Mouse (Mus musculus) forebrain, embryonic 16.5 days (tissue): ENCODE measurements around the gene Grk5. TPM values are rescaled to one million over a fixed set of nuclear protein-coding genes. Genes with fewer than 3 reads are reported as not detected.
A peak's percentile ranks its signal among the peaks of the same experiment; 100 is the strongest.

Source experiments
- ATAC-seq: fragments of 200-750 bp; cut with Nextera tagmentation; 2 replicates; pipeline ENCODE4 v1.8.0; 2017; ENCODE audit warnings: mild to moderate bottlenecking, moderate library complexity
- H3K27ac ChIP-seq: fragments of 300-500 bp; sonication (generic); 2 replicates; pipeline ENCODE4 v1.5.1; 2014; ENCODE audit warnings: low read length, control low read depth
- H3K27me3 ChIP-seq: fragments of 300-500 bp; sonication (generic); replicated peaks from 2 replicates; pipeline ENCODE4 v1.6.1; 2014; ENCODE audit warnings: low read length; ENCODE audit not compliant: control insufficient read depth, insufficient read depth
- H3K36me3 ChIP-seq: fragments of 300-500 bp; sonication (generic); 2 replicates; pipeline ENCODE4 v1.6.1; 2014; ENCODE audit not compliant: control insufficient read depth, insufficient read depth
- H3K4me1 ChIP-seq: fragments of 300-500 bp; sonication (generic); replicated peaks from 2 replicates; pipeline ENCODE4 v1.6.1; 2014; ENCODE audit warnings: low read length; ENCODE audit not compliant: control insufficient read depth, insufficient read depth
- H3K4me2 ChIP-seq: fragments of 300-500 bp; sonication (generic); 2 replicates; pipeline ENCODE4 v1.6.1; 2014; ENCODE audit warnings: mild to moderate bottlenecking, low read length, control low read depth
- H3K4me3 ChIP-seq: fragments of 300-500 bp; sonication (generic); replicated peaks from 2 replicates; pipeline ENCODE4 v1.5.1; 2014; ENCODE audit warnings: mild to moderate bottlenecking, low read length, control low read depth
- H3K9ac ChIP-seq: fragments of 300-500 bp; sonication (generic); replicated peaks from 2 replicates; pipeline ENCODE4 v1.6.1; 2014; ENCODE audit warnings: low read depth, low read length, control low read depth
- H3K9me3 ChIP-seq: fragments of 300-500 bp; sonication (generic); 2 replicates; pipeline ENCODE4 v1.6.1; 2016; ENCODE audit warnings: low read length; ENCODE audit not compliant: control insufficient read depth
- WGBS: fragments of 180-500 bp; shearing (Covaris S2); extraction: QIAGEN DNeasy Blood & Tissue Kit; methylation state at CpG from one replicate; pipeline ENCODE4 v1.1.7; 2014; 5-methylcytosine and 5-hydroxymethylcytosine counted together
- polyA plus RNA-seq: library from polyadenylated mRNA; unstranded; fragments of >200 nt; fragmentation: Nextera tagmentation; extraction: Ambion mirVana; gene quantifications from 2 replicates; pipeline ENCODE4 v1.2.1, GENCODE M21; 2015

Grk5 gene
- polyA plus RNA-seq, 1 experiment from 2014 or later = 2.4 TPM

DNA sequence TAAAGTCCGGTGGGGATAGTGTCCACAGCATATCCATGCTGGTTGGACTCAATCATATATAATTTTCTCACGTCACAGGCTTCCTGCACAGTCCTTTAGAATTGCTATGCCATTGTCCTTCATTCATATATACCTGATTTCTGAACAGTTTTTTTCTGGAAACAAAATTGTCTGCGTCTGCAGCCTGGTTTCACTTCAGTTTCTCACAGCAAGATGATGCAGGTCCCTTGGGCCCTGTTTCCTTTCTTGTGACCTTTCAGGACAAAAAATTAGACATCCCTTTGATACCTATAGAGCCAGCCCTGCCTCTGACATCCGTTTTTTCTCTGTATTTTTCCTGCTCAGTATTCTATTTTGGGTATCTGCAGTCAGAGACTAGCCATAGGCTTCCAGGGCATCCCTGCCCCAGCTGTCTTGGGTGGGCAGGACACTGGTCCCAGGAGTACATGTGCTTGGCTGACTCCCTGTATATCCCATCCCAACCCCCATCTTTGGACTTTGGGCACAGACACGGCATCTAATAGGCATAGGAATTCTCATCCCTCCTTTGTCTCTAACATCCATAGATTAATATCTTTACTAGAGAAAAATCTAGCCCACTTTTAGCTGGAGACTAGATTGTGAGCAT lies 167.3 kb downstream of the Grk5 start:
- Histone ChIP-seq H3K36me3 (no peaks in the 10 kb centered on the region), H3K27ac (no peak overlapping the region), H3K4me1 (no peaks in the 10 kb centered on the region), H3K9ac (no peak overlapping the region), H3K9me3 (no peaks in the 10 kb centered on the region; the same call in 1 of the 2 replicates), H3K4me2 (no peak overlapping the region), H3K27me3 (no peaks in the 10 kb centered on the region), H3K4me3 (no peak overlapping the region)
- ATAC-seq = no peak
- 77% methylated on average over 5 of the region's 5 CpGs for WGBS

DNA sequence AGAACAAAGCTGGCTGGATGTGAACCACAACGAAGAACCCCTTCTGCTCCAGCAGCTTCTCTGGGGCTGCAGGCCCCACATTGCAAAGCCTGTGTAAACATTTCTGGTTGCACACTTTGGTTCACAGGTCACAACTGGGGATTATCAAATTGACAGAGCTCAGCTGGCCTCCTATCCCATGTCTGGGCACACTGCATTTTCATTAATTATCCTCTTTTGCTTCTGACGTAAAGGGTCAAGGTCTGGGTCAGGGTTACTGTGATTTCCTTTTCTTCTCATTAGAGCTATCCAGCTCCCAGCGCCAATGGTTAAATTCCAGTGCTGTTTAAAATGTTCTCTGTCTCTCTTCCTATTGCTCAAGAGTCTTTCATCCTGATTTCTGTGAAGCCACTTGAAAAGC lies 168.0 kb downstream of the Grk5 start:
- no peaks in the 10 kb centered on the region for H3K36me3 ChIP-seq
- 56% methylated on average over 3 of the region's 3 CpGs for WGBS
- no peak overlapping the region for H3K9ac ChIP-seq
- H3K4me2 ChIP-seq = no peak overlapping the region
- no peak overlapping the region for H3K27ac ChIP-seq
- H3K27me3 ChIP-seq = no peaks in the 10 kb centered on the region
- ATAC-seq = no peak
- no peaks in the 10 kb centered on the region for H3K4me1 ChIP-seq
- no peak overlapping the region for H3K4me3 ChIP-seq
- H3K9me3 ChIP-seq = no peaks in the 10 kb centered on the region; the same call in 1 of the 2 replicates

GRCm38 (mm10) chr19:61064386-61064785 lies 174.8 kb downstream of the Grk5 start:
- no peaks in the 10 kb centered on the region for H3K27me3 ChIP-seq

GRCm38 (mm10) chr19:61065011-61065410 lies 175.5 kb downstream of the Grk5 start:
- H3K4me3 ChIP-seq = no peak overlapping the region
- H3K27ac ChIP-seq = no peak overlapping the region
- 88% methylated on average over 1 of the region's 1 CpGs for WGBS
- H3K4me2 ChIP-seq = no peak overlapping the region
- no peak for ATAC-seq
- no peaks in the 10 kb centered on the region for H3K4me1 ChIP-seq
- no peaks in the 10 kb centered on the region for H3K9me3 ChIP-seq
- no peak overlapping the region for H3K9ac ChIP-seq
- no peaks in the 10 kb centered on the region for H3K36me3 ChIP-seq
- H3K27me3 ChIP-seq = no peaks in the 10 kb centered on the region

More at GRCm38 (mm10) chr19:61064386-61064785, 174.8 kb downstream of the Grk5 start:
- Histone ChIP-seq H3K4me1 (no peaks in the 10 kb centered on the region), H3K9me3 (no peaks in the 10 kb centered on the region), H3K27ac (no peak overlapping the region), H3K4me2 (no peak overlapping the region), H3K4me3 (no peak overlapping the region), H3K9ac (no peak overlapping the region), H3K36me3 (no peaks in the 10 kb centered on the region)
- ATAC-seq = no peak
- WGBS = 89% methylated on average over 3 of the region's 3 CpGs

GRCm38 (mm10) chr19:61078622-61079021 lies 189.1 kb downstream of the Grk5 start:
- H3K4me2 ChIP-seq = no peak overlapping the region
- H3K4me3 ChIP-seq = no peak overlapping the region
- no peaks in the 10 kb centered on the region for H3K27me3 ChIP-seq
- no peaks in the 10 kb centered on the region for H3K36me3 ChIP-seq
- H3K4me1 ChIP-seq = no peaks in the 10 kb centered on the region
- ATAC-seq = no peak
- no peaks in the 10 kb centered on the region for H3K9me3 ChIP-seq
- H3K27ac ChIP-seq = no peak overlapping the region
- WGBS = 92% methylated on average over 3 of the region's 3 CpGs
- H3K9ac ChIP-seq = no peak overlapping the region

- H3K4me1 ChIP-seq = no peaks in the 10 kb centered on the region
- no peaks in the 10 kb centered on the region for H3K27me3 ChIP-seq
These were observed 190.8 kb downstream of the Grk5 start for GRCm38 (mm10) chr19:61080251-61080749.

DNA sequence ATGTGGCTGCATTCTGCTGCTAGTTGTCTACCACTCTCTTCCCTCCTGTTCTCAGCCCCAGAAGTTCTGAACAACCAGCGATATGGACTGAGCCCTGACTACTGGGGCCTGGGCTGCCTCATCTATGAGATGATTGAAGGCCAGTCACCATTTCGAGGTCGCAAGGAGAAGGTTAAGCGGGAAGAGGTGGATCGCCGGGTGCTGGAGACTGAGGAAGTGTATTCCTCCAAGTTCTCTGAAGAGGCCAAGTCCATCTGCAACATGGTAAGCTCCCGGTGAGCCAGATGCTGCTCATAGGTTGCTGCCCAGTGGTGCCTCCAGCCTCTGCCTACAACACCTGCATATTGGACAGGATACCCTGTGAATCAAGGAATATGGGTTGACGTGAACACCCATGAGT lies 193.5 kb downstream of the Grk5 start:
- Histone ChIP-seq H3K36me3 (peaks cover 2% of the 10 kb centered on the region; the same call in 1 of the 2 replicates), H3K9me3 (no peaks in the 10 kb centered on the region), H3K4me2 (no peak overlapping the region), H3K27me3 (no peaks in the 10 kb centered on the region), H3K27ac (no peak overlapping the region), H3K4me1 (no peaks in the 10 kb centered on the region), H3K4me3 (no peak overlapping the region), H3K9ac (no peak overlapping the region)
- WGBS = 91% methylated on average over 8 of the region's 8 CpGs
- no peak for ATAC-seq

More at GRCm38 (mm10) chr19:61080251-61080749, 190.8 kb downstream of the Grk5 start:
- WGBS = 95% methylated on average over 5 of the region's 5 CpGs
- no peak overlapping the region for H3K4me2 ChIP-seq
- no peak for ATAC-seq
- no peaks in the 10 kb centered on the region for H3K36me3 ChIP-seq
- H3K4me3 ChIP-seq = no peak overlapping the region
- H3K27ac ChIP-seq = no peak overlapping the region
- no peaks in the 10 kb centered on the region for H3K9me3 ChIP-seq
- no peak overlapping the region for H3K9ac ChIP-seq

GRCm38 (mm10) chr19:61084149-61084940 lies 194.8 kb downstream of the Grk5 start:
- no peaks in the 10 kb centered on the region for H3K9me3 ChIP-seq

GRCm38 (mm10) chr19:61085217-61085616 lies 195.7 kb downstream of the Grk5 start:
- H3K9me3 ChIP-seq = no peaks in the 10 kb centered on the region
- WGBS = 91% methylated on average over 2 of the region's 2 CpGs
- H3K4me1 ChIP-seq = no peaks in the 10 kb centered on the region
- H3K4me2 ChIP-seq = no peak overlapping the region
- no peak overlapping the region for H3K9ac ChIP-seq
- ATAC-seq = no peak
- no peak overlapping the region for H3K4me3 ChIP-seq
- no peak overlapping the region for H3K27ac ChIP-seq
- peaks cover 2% of the 10 kb centered on the region; the same call in 1 of the 2 replicates for H3K36me3 ChIP-seq
- H3K27me3 ChIP-seq = no peaks in the 10 kb centered on the region

More at GRCm38 (mm10) chr19:61084149-61084940, 194.8 kb downstream of the Grk5 start:
- Histone ChIP-seq H3K27me3 (no peaks in the 10 kb centered on the region), H3K4me1 (no peaks in the 10 kb centered on the region), H3K4me2 (no peak overlapping the region), H3K9ac (no peak overlapping the region), H3K27ac (no peak overlapping the region), H3K4me3 (no peak overlapping the region), H3K36me3 (peaks cover 2% of the 10 kb centered on the region; the same call in 1 of the 2 replicates)
- 58% methylated on average over 4 of the region's 4 CpGs for WGBS
- peak; percentile 90 for ATAC-seq
